Mouse (Mus musculus) layer of hippocampus, postnatal 25 days (tissue): ENCODE data around the gene Eif5b. TPM values are rescaled to one million over a fixed set of nuclear protein-coding genes. Genes with fewer than 3 reads are reported as not detected.
"Not testable (repeated sequence)": the region's sequence is repeated elsewhere in the genome, so short reads cannot be mapped to it uniquely, and the experiment has no call there.

Source experiments
- DNase-seq, 2 experiments: peaks; one replicate each; pipeline ENCODE4 v3.0.0; 2022; ENCODE audit warnings: mixed read lengths in 2 of 2, low spot score in 1 of 2; ENCODE audit errors: extremely low spot score in 1 of 2
- total RNA-seq, 2 experiments: library from RNA; stranded (reverse); gene quantifications; 2 replicates each; pipeline ENCODE4 v1.2.3; 2021

Eif5b gene
- total RNA-seq, 2 experiments from 2014 or later: 41.5 to 47.4 TPM

- no peak for DNase-seq
Observed at GRCm38 (mm10) chr1:38001956-38002355, 4.1 kb downstream of the Eif5b start.

DNA sequence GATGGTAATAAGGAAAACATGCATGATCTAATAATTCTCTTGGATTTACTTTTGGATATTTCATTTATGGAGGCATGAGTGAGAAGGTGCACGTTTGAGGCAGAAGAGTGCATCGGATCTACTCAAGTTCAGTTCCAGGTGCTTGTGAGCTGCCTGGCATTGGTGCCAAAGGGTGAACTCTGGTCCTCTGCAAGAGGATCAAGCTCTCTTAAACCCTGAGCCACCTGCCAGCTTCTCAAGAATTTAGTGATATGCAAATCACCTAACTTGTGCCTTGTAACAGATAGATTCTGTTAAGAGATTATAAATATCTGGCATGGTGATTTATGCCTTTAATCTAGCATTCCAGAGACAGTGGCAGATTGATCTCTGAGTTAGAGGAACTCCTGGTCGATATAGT is 5.2 kb downstream of the Eif5b start:
- no peak for DNase-seq

- DNase-seq: no peak
Observed at GRCm38 (mm10) chr1:38006741-38007140, 8.9 kb downstream of the Eif5b start.

GRCm38 (mm10) chr1:38011647-38012046 is 13.8 kb downstream of the Eif5b start:
- DNase-seq: no peak

DNA sequence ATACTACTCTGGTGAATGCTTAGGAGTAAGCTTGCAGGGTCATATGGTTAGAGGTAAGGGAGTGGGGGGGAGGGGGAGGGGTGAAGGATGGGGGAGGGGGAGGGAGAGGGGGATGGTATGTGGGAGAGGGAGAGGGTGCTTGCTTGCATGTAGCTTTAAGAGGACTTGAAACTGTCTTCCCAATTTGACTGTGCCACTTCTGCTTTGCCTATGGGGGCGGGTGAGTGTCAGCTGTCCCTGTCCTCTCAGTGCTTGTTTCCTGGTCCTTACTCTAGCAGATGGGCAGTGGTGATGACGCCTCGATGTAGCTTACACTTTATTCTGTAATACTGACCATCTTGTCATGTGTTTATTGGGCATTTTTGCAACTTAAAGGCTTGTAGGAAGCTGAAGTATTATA is 14.3 kb downstream of the Eif5b start:
- no peak for DNase-seq

DNA sequence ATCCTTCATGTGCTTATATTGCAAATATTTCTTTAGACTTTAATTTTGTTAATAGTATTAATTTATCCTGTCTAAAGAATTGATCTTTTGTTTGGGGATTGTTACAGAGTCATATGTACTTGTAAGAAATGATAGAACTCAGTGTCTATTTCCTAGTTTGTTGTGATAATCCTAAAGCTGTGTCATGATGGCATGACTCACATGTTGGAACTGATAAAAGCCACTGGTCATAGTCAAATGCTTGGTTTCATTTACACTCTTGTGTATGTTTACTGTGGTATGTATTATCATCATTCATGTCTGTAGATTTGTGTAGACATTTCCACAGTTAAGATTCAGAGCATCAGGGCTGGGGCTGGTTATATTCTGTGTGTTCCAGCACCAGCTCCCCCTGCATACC is 14.7 kb downstream of the Eif5b start:
- DNase-seq: no peak

GRCm38 (mm10) chr1:38014551-38015203 is 16.9 kb downstream of the Eif5b start:
- DNase-seq: no peak

- DNase-seq: no peak
Observed at GRCm38 (mm10) chr1:38027301-38027700, 29.5 kb downstream of the Eif5b start.

DNA sequence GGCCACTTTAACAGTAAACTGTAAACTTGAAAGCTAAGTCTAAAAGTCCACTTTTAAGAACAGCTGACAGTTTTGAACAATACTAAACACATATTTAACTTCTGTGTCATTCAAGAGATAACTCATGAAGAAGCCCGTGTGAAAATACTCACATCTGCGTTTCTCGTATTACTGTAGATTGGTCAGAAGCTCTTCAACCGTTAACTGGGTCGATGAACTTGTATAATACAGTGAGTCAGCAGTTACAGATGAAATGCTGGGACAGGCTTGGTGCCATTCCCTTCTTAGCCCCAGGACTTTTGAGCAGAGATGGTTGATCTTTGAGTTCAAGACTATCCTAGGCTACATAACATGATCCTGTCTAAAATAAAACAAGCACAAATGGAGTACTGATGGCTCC is 33.6 kb downstream of the Eif5b start:
- DNase-seq: no peak

DNA sequence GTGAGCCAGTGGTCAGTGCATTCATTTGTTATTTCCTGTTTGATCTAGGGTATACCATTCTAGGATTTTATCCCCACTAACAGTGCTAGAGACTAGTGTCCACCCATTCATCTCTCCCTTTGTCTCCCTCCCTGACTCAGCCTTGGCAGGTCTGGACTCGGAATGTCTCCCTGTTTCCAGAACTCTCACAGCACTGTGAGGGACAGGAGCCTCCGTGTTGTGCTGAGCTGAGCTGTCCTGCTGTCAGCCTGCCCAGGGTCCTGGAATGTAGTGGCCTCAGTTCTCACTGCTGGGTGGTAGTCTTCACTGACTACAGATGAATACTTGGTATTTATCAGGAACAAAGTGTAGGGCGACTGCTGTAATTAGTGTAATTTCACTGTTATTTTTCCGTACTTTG is 37.7 kb downstream of the Eif5b start:
- DNase-seq: no peak

DNA sequence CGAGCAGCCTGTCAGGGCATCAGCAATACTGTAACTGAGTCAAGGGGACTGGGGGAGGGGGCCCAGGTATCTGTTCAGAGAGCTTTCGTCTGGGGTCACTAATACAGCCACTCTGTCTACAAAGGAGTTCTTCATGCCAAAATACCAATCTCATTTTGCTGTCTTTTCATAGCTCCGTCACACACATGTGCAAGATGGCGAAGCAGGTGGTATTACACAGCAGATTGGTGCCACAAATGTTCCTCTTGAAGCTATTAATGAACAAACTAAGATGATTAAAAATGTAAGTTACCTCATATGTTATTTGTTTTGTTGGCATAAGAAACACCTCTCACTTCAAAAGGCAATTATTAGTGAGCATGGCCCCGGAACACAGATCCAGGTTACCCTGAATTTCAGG is 39.6 kb downstream of the Eif5b start:
- DNase-seq: peak in 1 of 2 experiments; percentile 44

DNA sequence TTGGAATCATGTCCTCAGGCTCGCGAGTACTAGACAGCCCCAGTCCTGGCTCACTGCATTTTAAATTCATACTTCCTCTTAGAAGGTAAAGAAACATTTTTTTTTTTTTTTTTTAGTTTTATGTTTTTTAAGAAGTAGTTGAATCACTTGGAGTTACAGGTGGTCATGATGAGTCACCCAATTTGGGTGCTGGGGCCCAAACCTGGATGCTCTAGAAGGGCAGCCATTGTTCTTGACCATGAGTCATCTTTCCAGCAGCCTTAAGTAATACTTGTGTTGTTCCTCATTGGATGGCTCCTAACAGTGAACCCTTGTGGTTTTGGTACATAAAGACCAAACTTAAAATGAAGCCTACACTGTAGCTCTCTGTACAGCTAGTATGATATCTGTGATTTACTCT is 41.1 kb downstream of the Eif5b start:
- DNase-seq: no peak

DNA sequence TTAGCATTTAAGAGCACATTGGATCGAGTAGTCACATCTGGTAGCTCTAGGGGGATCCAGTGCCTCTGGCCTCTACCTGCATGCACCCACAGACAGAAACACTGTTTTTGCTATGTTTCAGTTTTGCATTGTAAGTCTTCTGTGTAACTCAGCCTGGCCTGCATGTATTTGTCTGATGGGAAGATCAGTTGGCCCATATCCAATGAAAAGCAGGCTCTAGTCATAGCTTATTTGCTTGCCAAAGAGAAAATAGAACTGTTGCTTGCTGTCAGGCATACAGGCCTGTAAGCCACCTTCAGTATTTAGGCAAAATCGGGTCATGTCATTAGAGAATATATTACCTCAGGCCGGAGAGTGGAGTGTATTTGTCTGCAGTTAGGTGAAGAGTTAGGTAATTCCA is 50.3 kb downstream of the Eif5b start:
- DNase-seq: no peak

DNA sequence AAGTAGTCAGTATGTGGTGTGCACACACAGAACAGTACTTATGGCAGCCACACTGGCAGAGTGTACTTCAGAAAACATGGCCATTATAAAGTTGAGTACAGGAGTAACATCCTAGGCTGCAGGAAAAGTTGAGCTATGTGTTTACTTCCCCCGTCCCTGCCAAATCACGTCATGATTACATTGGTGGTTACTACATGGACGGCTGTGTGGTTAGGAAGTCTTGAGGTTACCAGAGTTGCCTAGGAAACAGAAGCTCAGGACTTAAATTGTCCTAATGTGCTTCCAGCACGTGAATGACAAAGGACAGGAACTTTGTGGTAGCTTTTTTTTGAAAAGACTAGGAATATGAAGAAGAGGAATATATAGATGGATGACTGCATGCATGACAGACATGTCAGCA is 51.8 kb downstream of the Eif5b start:
- DNase-seq: no peak

DNA sequence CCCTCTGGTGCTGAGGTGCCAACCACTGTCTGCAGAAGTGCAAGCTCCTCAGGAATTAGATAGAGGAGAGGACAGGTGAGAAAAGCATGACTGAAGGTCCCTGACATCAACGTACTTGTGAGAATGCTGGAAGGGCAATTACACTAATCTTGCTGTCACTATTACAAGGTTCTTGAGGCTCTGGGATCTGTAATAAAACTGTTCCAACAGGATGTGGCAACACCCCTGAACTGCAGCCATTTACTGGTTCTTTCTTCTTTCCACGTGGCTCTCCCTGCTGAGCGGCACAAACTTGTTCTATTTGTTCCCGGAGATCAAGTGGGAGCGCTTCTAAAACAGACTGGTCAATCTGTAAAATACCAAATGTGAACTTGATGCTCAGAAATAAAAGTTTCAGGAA is 57.4 kb downstream of the Eif5b start:
- no peak for DNase-seq

- no peak for DNase-seq
Observed at GRCm38 (mm10) chr1:38058417-38058816, 60.6 kb downstream of the Eif5b start.

DNA sequence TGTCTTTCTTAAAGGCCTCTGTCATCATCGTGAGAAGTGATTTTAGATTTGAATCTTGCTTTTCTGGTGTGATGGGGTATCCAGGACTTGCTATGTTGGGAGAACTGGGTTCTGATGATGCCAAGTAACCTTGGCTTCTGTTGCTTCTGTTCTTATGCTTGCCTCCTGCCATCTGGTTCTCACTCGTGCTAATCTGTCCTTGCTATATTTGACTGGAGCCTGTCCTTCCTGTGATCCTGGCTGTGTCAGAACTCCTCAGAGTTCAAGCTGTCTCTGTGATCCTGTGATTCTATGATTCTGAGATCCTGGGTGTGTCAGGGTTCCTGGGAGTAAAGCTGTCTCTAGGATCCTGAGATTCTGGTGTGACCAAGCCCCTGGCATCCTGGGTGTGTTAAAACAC is 64.3 kb downstream of the Eif5b start:
- not testable (repeated sequence) for DNase-seq

- no peak for DNase-seq
Observed at GRCm38 (mm10) chr1:38067276-38067675, 69.5 kb downstream of the Eif5b start.

DNA sequence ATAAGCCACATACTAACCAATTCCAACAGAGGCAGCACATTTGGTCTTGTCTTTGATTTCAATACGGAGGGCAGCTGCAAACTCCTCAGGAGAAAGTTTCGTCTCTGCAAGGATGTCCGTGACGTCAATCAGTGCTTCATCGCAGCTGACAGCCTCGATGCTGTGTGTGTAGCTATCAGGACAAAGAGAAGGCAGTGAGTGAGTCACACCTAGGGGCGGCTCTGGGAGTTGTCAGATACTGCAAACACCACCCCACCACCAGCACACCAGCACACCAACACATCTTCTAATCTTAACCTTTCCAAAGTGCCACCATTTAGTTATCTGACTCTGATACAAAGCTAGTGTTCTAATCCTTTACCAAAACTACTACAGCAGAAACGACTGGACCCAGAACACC is 73.5 kb downstream of the Eif5b start:
- DNase-seq: no peak

DNA sequence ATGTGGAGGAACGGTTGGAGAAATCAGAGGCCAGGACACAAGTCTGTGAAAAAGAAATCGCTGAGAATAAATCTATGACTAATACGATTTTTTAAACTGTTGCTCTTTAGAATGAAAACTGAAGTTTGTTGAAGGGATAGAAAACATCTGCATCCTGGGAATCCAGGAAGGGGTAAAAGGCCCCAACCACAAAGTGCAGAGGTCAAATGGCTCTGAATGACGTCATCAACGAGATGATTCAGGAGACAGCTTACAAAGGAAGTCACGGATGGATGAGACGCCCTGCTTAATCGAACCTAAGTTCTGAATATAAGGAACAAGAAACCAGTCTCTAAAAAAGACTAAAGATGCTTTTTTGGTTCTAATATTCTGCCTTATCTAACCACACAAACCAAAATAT is 83.5 kb downstream of the Eif5b start:
- DNase-seq: no peak

DNA sequence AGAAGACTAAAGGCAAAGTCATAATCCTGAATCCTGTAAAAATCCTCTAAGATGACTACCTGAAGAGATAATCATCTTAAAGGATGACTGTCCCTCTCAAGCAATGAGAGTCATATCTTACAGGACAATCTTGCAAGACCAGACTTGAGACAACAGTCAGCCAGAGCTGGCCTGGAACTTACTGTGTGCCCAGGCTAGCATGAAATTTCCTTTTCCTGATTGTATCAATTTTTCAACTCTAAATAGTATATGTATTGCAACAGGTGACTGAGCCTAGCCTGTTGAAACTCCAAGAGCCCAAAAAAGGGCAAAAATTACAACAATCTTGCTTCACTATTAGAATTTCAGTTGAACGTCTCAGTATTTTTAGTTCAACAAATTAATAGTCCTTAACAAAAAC is 105.4 kb downstream of the Eif5b start:
- DNase-seq: no peak

- DNase-seq: no peak
Observed at GRCm38 (mm10) chr1:38103813-38104212, 106.0 kb downstream of the Eif5b start.
